Mouse (Mus musculus): Measurements from ENCODE around the gene Nhlrc4. TPM values are rescaled to one million over a fixed set of nuclear protein-coding genes. Genes with fewer than 3 reads are reported as not detected.

Gene Nhlrc4
- polyA plus RNA-seq, 1 experiment: 0.30 TPM

DNA sequence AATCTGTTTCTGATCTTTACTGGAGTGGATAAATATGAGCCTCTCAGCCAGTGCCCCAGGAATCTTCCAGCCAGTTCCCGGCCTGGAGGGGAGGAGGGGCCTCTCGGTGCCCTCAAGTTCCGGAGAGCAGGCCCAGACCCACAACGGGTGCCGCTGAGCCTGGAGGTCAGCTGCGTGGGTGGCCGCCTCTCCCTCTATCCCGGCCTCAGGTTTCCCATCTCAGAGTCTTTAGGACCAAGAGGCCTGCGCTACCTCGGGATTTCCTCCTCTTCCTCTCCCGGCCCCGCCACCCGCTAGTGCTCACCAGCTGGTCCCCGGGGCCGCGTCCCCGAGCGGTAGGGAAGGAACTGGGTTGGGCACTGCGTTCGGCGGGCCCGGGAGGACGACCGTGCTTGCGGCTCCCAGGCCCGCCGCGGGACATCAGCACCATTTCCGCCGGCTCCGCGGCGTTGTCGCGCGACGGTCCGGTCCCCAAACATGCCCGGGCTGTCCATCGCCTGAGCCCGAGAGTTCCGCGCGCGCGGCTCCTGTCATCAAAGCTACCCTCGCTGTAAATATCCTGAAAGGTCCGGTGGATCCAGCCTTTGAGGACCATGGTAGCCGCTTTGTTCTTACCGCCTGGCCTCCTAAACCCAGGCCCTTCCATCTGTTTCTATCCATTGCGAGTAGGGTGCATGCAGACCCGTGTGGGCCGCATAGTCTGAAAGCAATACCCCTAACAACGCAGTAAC, 3.1 kb downstream of the Nhlrc4 start:
- DNase-seq (ENCODE audit: extremely low spot score in 1 of 2, low spot score in 1 of 2): peak in 1 of 2 experiments; percentile 78

GRCm38 (mm10) chr17:25934526-25934925, 10.2 kb downstream of the Nhlrc4 start:
- no peak for DNase-seq (ENCODE audit: extremely low spot score in 1 of 2, low spot score in 1 of 2)

- DNase-seq (ENCODE audit: extremely low spot score in 1 of 2, low spot score in 1 of 2): peak in 1 of 2 experiments; percentile 54
Measured at GRCm38 (mm10) chr17:25925348-25925747, 19.4 kb downstream of the Nhlrc4 start.

- DNase-seq (ENCODE audit: extremely low spot score in 1 of 2, low spot score in 1 of 2): no peak
Measured at GRCm38 (mm10) chr17:25922120-25922519, 22.6 kb downstream of the Nhlrc4 start.

- DNase-seq (ENCODE audit: extremely low spot score in 1 of 2, low spot score in 1 of 2): peak; percentile 100
Measured at GRCm38 (mm10) chr17:25919786-25920642, 24.7 kb downstream of the Nhlrc4 start.

- peak in 1 of 2 experiments; percentile 64 for DNase-seq (ENCODE audit: extremely low spot score in 1 of 2, low spot score in 1 of 2)
Measured at GRCm38 (mm10) chr17:25919144-25919785, 25.5 kb downstream of the Nhlrc4 start, which contains the start of gene Rab40c. Gene Rab40c (minus strand): TSS chr17:25919727.

GRCm38 (mm10) chr17:25918037-25918750, 26.6 kb downstream of the Nhlrc4 start:
- no peak for DNase-seq (ENCODE audit: extremely low spot score in 1 of 2, low spot score in 1 of 2)

DNA sequence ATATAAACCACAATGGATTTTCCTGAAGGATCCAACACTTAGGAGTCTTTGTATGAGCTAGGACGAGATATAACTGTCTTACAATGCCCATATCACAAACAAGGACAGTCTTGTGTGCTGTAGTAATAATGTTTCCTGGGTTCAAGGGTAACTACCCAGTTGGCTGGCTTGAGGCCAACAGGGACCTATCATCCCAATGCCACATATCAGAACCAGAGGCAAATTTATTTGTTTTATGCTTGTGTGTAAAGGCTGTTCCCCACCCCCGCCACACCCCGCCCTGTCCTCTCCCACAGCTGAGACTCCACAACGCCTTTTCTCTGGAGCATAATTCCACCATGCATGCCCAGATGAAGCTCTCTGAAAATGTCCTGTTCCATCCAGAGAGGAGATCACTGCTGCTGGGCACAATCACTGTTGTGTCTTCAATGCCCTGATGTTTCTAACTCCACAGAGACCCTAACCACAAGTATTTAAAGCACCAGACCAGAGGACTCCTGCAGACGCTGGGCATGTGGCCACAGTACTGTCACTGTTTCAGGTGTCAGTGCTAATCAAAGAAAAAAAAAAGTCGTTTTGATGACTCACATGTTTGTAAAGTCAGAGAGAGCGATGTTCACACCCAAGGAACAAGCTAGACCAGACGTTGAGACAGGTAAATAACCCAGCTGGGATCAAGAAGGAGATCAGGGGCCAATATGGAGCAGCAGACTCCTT, 27.7 kb downstream of the Nhlrc4 start:
- DNase-seq (ENCODE audit: extremely low spot score in 1 of 2, low spot score in 1 of 2): no peak

DNA sequence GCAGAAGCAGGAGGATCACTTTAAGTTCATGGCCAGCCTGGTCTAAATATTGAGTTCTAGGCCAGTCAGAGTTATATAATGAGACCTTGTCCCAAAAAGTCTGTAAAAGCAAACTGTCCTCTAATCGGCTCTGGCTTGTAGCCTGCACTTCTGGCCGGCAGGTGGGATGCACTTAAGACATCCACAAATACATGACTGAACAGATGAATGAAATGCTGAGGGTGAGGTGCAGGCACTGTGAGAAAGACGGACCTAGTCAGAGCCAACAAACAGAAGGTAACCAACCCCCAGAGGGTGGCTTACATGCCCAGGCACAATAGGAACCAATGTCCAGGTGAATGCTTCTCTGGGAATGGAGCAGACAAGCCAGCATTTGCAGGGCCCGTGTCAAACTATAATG, 30.5 kb downstream of the Nhlrc4 start:
- DNase-seq (ENCODE audit: extremely low spot score in 1 of 2, low spot score in 1 of 2): no peak

DNA sequence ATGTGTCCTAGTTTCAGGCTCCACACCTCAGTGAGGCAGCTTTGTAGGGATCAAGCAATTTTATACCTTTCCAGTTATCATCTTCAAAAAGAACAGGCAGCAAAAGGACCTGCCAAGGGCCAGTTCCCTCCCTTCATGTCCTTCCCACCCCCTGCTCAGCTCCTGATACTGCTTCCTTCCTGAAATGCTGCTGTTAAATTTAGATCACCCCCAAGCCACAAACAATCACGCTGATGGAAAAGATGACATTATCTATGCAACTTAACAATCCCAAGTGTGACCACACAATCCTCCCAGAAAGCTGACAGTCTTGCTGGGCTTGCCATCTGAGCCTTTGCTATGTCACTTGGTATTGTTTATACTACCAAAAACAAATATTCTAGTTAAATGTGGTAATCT, 30.9 kb downstream of the Nhlrc4 start:
- no peak for DNase-seq (ENCODE audit: extremely low spot score in 1 of 2, low spot score in 1 of 2)

DNA sequence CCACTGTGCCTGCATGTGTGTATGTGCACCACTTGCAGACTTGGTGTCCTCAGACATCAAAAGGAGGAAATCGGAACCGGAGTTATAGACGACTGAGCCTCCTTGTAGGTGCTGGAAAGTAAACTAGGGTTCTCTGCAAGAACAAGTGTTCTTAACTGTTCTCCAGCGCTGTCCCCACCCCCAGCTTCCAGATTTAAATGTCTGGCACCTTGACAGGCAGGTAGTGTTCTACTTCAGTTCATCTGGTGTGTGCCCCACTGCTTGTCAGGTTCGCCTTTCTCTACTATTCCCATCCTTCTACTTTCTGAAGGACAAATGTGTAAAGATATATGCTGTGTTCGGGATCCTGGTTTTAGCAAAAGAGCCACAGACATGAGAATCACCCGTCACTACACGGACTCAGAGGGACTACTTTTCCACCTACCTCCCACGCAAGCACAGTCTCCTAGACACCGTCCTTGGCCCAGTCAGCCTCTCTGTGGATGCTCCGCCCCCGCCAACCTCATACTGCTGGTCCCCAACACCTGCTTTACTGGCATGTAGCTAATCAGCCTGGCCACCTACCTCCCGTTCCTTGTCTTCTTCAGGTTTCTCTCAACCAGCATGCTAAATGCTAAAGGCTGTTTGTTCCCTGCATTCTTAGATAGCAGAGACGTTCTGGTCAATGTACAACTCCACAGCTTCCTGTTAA, 31.4 kb downstream of the Nhlrc4 start:
- DNase-seq (ENCODE audit: extremely low spot score in 1 of 2, low spot score in 1 of 2): peak; percentile 69 to 80

DNA sequence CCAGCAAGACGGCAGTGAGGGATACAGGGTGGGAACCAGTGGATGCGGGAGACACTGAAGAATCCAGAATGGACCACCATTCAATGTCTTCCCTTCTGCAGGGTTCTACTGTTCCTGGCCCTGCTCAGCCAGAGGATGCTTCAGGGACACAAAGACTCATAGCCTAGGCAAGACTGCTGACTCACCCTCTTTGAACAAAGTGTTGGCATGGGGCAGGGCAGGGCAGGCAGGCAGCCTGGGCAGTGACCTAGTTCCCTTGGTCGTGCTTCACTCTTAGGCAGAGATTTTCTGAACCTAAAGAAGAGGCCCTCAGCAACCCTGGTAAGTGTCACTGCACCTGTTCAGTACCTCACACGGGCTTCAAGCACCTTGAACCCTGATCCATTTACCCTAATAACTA, 32.9 kb downstream of the Nhlrc4 start:
- no peak for DNase-seq (ENCODE audit: extremely low spot score in 1 of 2, low spot score in 1 of 2)

- no peak for DNase-seq (ENCODE audit: extremely low spot score in 1 of 2, low spot score in 1 of 2)
Measured at GRCm38 (mm10) chr17:25907640-25908039, 37.1 kb downstream of the Nhlrc4 start.

DNA sequence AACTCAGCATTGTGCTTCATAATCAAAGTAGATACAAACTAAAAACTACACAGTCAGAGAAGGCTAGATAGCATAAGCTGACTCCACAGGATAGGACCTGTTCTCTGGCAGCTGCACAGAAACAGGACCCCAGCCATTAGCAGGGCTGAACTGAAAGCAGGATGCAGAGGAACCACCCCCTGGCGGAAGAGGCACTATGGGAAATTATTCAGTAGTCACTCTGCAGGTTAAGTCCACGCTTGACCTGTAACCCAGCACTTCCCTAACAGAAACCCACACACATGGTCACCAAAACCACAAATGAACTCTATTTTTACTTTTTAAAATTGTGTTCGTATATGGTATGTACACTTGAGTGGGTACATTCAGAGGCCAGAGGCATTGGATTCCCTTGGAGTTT, 41.7 kb downstream of the Nhlrc4 start:
- no peak for DNase-seq (ENCODE audit: extremely low spot score in 1 of 2, low spot score in 1 of 2)

GRCm38 (mm10) chr17:25900193-25900592, 44.6 kb downstream of the Nhlrc4 start:
- DNase-seq (ENCODE audit: extremely low spot score in 1 of 2, low spot score in 1 of 2): no peak

- no peak for DNase-seq (ENCODE audit: extremely low spot score in 1 of 2, low spot score in 1 of 2)
Measured at GRCm38 (mm10) chr17:25895891-25896290, 48.9 kb downstream of the Nhlrc4 start.

DNA sequence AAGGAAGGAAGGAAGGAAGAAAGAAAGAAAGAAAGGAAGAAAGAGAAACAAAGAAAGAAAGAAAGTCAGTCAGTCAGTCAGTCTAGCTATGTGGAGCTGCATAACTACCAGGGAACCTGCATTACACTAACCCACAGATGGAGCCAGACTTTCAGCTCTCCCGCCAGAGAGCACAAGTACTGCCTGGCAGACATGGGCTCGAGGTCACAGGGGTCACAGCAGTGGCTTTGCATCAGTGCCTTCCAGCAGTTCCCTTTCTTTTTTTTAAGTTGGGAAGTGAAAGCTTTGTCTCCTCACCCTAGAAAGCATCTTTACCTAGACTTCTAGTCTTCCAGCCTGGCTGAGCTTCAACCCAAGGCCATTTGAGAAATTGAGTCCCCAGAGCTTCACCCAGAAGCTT, 49.3 kb downstream of the Nhlrc4 start:
- no peak for DNase-seq (ENCODE audit: extremely low spot score in 1 of 2, low spot score in 1 of 2)

GRCm38 (mm10) chr17:25893975-25894617, 50.7 kb downstream of the Nhlrc4 start:
- DNase-seq (ENCODE audit: extremely low spot score in 1 of 2, low spot score in 1 of 2): peak in 1 of 2 experiments; percentile 82

Data from frontal cortex, adult 2 months (tissue).